Mouse (Mus musculus) stomach, postnatal 0 days (tissue): Measurements from ENCODE around the gene Cask.

Experiments used
- CTCF ChIP-seq: IDR thresholded peaks from 2 replicates; pipeline ENCODE4 v1.5.1; 2016; ENCODE audit warnings: antibody characterized with exemption, low read depth, mild to moderate bottlenecking, moderate library complexity
- EP300 ChIP-seq: optimal IDR thresholded peaks from 2 replicates; pipeline ENCODE3; 2016; ENCODE audit warnings: antibody characterized with exemption

DNA sequence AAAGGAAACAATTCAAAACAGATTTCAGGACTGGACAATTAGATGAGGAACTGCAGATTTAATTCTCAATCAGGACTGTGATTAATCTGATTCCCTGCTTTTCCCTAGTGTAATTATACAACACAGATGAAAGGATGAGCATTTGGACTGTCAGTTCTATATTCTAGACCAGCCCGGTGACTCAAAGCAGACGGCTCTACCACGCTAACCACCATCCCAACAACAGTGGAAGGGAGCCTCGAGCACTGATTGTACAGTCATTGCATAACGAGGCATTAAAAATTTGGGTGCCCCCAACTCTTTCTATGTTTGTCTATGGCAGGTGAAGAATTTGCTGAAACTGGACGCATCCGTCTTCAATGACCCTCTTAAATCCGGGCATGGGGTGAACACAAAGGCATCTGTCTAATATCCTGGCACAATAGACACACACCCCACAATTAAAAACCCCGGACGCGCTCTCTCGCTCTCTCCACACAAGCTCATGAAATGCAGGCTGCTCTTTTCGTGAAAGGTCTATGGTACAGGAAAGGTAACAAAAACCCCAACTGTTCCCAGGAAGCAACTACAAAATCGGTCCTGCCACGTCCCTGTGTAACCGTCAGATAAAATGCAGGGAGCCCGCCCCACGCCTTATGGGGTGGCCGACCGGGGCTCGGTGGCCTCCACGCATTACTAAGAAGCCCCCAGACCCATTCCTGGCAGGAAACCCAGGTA, 5.9 kb downstream of the Cask start:
- TF ChIP-seq CTCF (no peak), EP300 (no peak)
